Mouse (Mus musculus): ENCODE data around the gene Vcam1. TPM values are rescaled to one million over a fixed set of nuclear protein-coding genes. Genes with fewer than 3 reads are reported as not detected.

Vcam1 gene
- polyA plus RNA-seq (2012; rRNA removed) (57.8 and 66.7 TPM in 2 replicates), polyA plus RNA-seq (2014; fragmentation: Nextera tagmentation; extraction: Ambion mirVana) (162 and 190 TPM in 2 replicates)

GRCm38 (mm10) chr3:116129259-116129738 lies at the start of gene Vcam1:
Gene Vcam1, minus strand, starts transcription at chr3:116129688.
- Histone ChIP-seq H3K27ac (replicated peaks; ENCODE audit: low read depth, low read length) (peak within 1 kb of the TSS; percentile 72), H3K36me3 (ENCODE audit: control insufficient read depth, insufficient read depth, low read length) (peaks cover 3% of the 10 kb centered on the region), H3K4me3 (replicated peaks; ENCODE audit: low read length) (peak within 1 kb of the TSS; percentile 55), H3K4me1 (ENCODE audit: control insufficient read depth, insufficient read depth, low read length) (peaks cover 8% of the 10 kb centered on the region; the same call in 1 of the 2 replicates), H3K9me3 (ENCODE audit: control insufficient read depth, low read length) (no peaks in the 10 kb centered on the region), H3K4me2 (replicated peaks; ENCODE audit: low read depth, low read length, severe bottlenecking) (peak within 1 kb of the TSS; percentile 42), H3K27me3 (ENCODE audit: control insufficient read depth, insufficient read depth, low read length) (no peaks in the 10 kb centered on the region), H3K9ac (ENCODE audit: low read depth, low read length, severe bottlenecking) (peak within 1 kb of the TSS; percentile 65)
- DNase-seq (ENCODE audit: low spot score) (peak; percentile 89), ATAC-seq (ENCODE audit: low FRiP score, low read depth) (peak; percentile 83)
- TF ChIP-seq POLR2A (IDR thresholded peaks at IDR 0.05; ENCODE audit: borderline replicate concordance, extremely low read depth, insufficient read depth, insufficient read length): peak; percentile 100; the same call in 1 of the 2 replicates
- 4% methylated on average over 9 of the region's 9 CpGs for WGBS

GRCm38 (mm10) chr3:116175106-116175505 lies 45.6 kb upstream of the Vcam1 start:
- Histone ChIP-seq H3K27ac (replicated peaks; ENCODE audit: low read depth, low read length) (no peak overlapping the region), H3K9me3 (ENCODE audit: control insufficient read depth, low read length) (no peaks in the 10 kb centered on the region), H3K27me3 (ENCODE audit: control insufficient read depth, insufficient read depth, low read length) (no peaks in the 10 kb centered on the region), H3K4me3 (replicated peaks; ENCODE audit: low read length) (no peak overlapping the region), H3K36me3 (ENCODE audit: control insufficient read depth, insufficient read depth, low read length) (no peaks in the 10 kb centered on the region), H3K4me1 (ENCODE audit: control insufficient read depth, insufficient read depth, low read length) (no peaks in the 10 kb centered on the region), H3K9ac (ENCODE audit: low read depth, low read length, severe bottlenecking) (no peak overlapping the region), H3K4me2 (replicated peaks; ENCODE audit: low read depth, low read length, severe bottlenecking) (no peak overlapping the region)
- DNase-seq (ENCODE audit: low spot score): no peak
- WGBS: 95% methylated on average over 6 of the region's 6 CpGs
- TF ChIP-seq POLR2A (IDR thresholded peaks at IDR 0.05; ENCODE audit: borderline replicate concordance, extremely low read depth, insufficient read depth, insufficient read length): no peak
- ATAC-seq (ENCODE audit: low FRiP score, low read depth): no peak

GRCm38 (mm10) chr3:116171461-116171860 lies 42.0 kb upstream of the Vcam1 start:
- H3K9ac ChIP-seq (ENCODE audit: low read depth, low read length, severe bottlenecking): no peak overlapping the region
- no peaks in the 10 kb centered on the region for H3K4me1 ChIP-seq (ENCODE audit: control insufficient read depth, insufficient read depth, low read length)
- ATAC-seq (ENCODE audit: low FRiP score, low read depth) (no peak), DNase-seq (ENCODE audit: low spot score) (no peak)
- no peaks in the 10 kb centered on the region for H3K9me3 ChIP-seq (ENCODE audit: control insufficient read depth, low read length)
- no peaks in the 10 kb centered on the region for H3K36me3 ChIP-seq (ENCODE audit: control insufficient read depth, insufficient read depth, low read length)
- no peak for TF ChIP-seq POLR2A (IDR thresholded peaks at IDR 0.05; ENCODE audit: borderline replicate concordance, extremely low read depth, insufficient read depth, insufficient read length)
- H3K27me3 ChIP-seq (ENCODE audit: control insufficient read depth, insufficient read depth, low read length): no peaks in the 10 kb centered on the region
- 78% methylated on average over 5 of the region's 5 CpGs for WGBS
- no peak overlapping the region for H3K4me3 ChIP-seq (replicated peaks; ENCODE audit: low read length)
- no peak overlapping the region for H3K27ac ChIP-seq (replicated peaks; ENCODE audit: low read depth, low read length)
- no peak overlapping the region for H3K4me2 ChIP-seq (replicated peaks; ENCODE audit: low read depth, low read length, severe bottlenecking)

GRCm38 (mm10) chr3:116168056-116168455 lies 38.6 kb upstream of the Vcam1 start:
- H3K9me3 ChIP-seq (ENCODE audit: control insufficient read depth, low read length): no peaks in the 10 kb centered on the region
- no peak for DNase-seq (ENCODE audit: low spot score)
- WGBS: 91% methylated on average over 2 of the region's 2 CpGs
- ATAC-seq (ENCODE audit: low FRiP score, low read depth): no peak
- no peak overlapping the region for H3K9ac ChIP-seq (ENCODE audit: low read depth, low read length, severe bottlenecking)
- no peak overlapping the region for H3K27ac ChIP-seq (replicated peaks; ENCODE audit: low read depth, low read length)
- no peaks in the 10 kb centered on the region for H3K36me3 ChIP-seq (ENCODE audit: control insufficient read depth, insufficient read depth, low read length)
- H3K4me2 ChIP-seq (replicated peaks; ENCODE audit: low read depth, low read length, severe bottlenecking): no peak overlapping the region
- no peaks in the 10 kb centered on the region for H3K27me3 ChIP-seq (ENCODE audit: control insufficient read depth, insufficient read depth, low read length)
- TF ChIP-seq POLR2A (IDR thresholded peaks at IDR 0.05; ENCODE audit: borderline replicate concordance, extremely low read depth, insufficient read depth, insufficient read length): no peak
- H3K4me1 ChIP-seq (ENCODE audit: control insufficient read depth, insufficient read depth, low read length): no peaks in the 10 kb centered on the region
- H3K4me3 ChIP-seq (replicated peaks; ENCODE audit: low read length): no peak overlapping the region

GRCm38 (mm10) chr3:116166296-116166695 lies 36.8 kb upstream of the Vcam1 start:
- TF ChIP-seq POLR2A (IDR thresholded peaks at IDR 0.05; ENCODE audit: borderline replicate concordance, extremely low read depth, insufficient read depth, insufficient read length): no peak
- H3K4me3 ChIP-seq (replicated peaks; ENCODE audit: low read length): no peak overlapping the region
- no peak overlapping the region for H3K9ac ChIP-seq (ENCODE audit: low read depth, low read length, severe bottlenecking)
- no peaks in the 10 kb centered on the region for H3K36me3 ChIP-seq (ENCODE audit: control insufficient read depth, insufficient read depth, low read length)
- H3K9me3 ChIP-seq (ENCODE audit: control insufficient read depth, low read length): no peaks in the 10 kb centered on the region
- H3K27me3 ChIP-seq (ENCODE audit: control insufficient read depth, insufficient read depth, low read length): no peaks in the 10 kb centered on the region
- DNase-seq (ENCODE audit: low spot score) (no peak), ATAC-seq (ENCODE audit: low FRiP score, low read depth) (no peak)
- H3K27ac ChIP-seq (replicated peaks; ENCODE audit: low read depth, low read length): no peak overlapping the region
- H3K4me1 ChIP-seq (ENCODE audit: control insufficient read depth, insufficient read depth, low read length): no peaks in the 10 kb centered on the region
- 76% methylated on average over 8 of the region's 8 CpGs for WGBS
- no peak overlapping the region for H3K4me2 ChIP-seq (replicated peaks; ENCODE audit: low read depth, low read length, severe bottlenecking)

Measured in limb, embryonic 14.5 days (tissue).